Mouse (Mus musculus) brain, embryonic 14.5 days (tissue): Measurements from ENCODE around the gene Tmem237.

Experiments used
- CTCF ChIP-seq: fragments of 200-500 bp; IDR thresholded peaks from 2 replicates; pipeline ENCODE4 v1.5.1; 2012; ENCODE audit warnings: inconsistent platforms, mild to moderate bottlenecking, moderate library complexity, borderline replicate concordance; ENCODE audit not compliant: insufficient read depth, insufficient read length; ENCODE audit errors: extremely low read depth
- POLR2A ChIP-seq: fragments of 200-500 bp; IDR thresholded peaks from 2 replicates; pipeline ENCODE4 v1.6.1; 2012; ENCODE audit warnings: mild to moderate bottlenecking, inconsistent platforms, borderline replicate concordance; ENCODE audit not compliant: poor library complexity, insufficient read depth, insufficient read length, severe bottlenecking; ENCODE audit errors: extremely low read depth

DNA sequence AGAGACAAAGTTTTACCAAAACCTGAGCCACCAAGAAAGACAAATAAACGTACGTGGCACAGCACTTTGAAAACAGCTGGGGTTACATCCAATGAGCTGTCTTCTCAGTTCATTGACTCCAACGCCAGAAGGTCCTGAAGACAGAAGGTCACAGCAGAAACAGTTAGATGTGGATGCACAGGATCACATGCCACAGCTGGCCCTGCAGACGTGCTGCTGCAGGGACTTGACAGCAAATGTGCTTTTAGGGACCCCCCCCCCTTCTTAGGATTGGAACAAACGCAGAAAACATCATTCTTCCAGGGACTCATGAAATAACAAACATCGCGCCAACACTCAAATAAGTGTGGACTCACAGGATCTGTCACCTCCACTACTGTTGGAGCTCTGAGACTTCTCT, 8.7 kb upstream of the Tmem237 start:
- TF ChIP-seq POLR2A (no peak), CTCF (no peak)
